Mouse (Mus musculus): ENCODE measurements around the gene Slc35e3. TPM values are rescaled to one million over a fixed set of nuclear protein-coding genes. Genes with fewer than 3 reads are reported as not detected.

Gene Slc35e3
- polyA plus RNA-seq, 1 experiment, result 19.7 TPM

DNA sequence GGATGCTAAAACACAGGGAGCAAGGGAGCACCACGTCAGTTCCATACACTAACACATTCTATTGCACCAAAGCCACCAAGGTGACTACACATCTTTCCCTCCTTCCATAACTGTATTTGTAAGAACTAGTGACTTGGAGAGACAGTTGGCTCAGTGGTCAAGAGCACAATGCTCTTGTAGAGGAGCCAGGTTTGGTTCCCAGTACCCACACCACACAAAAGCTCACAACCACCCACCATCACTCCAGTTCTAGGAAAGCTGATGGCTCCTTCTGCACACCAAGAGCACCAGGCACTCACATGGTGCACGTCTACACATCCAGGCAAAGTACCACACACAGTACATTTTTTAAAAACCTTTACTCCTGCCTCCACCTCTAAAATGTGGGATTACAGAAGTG is 35.9 kb upstream of the Slc35e3 start:
- Histone ChIP-seq H3K4me1 (ENCODE audit: control insufficient read depth, insufficient read depth, low read length) (no peaks in the 10 kb centered on the region), H3K4me3 (ENCODE audit: low read depth, low read length) (no peak overlapping the region), H3K27me3 (ENCODE audit: control insufficient read depth, insufficient read depth, low read length, poor library complexity, severe bottlenecking) (no peaks in the 10 kb centered on the region), H3K27ac (ENCODE audit: insufficient read depth, low read length) (no peak overlapping the region), H3K9me3 (replicated peaks; ENCODE audit: control insufficient read depth, insufficient read depth, low read length, poor library complexity, severe bottlenecking) (no peaks in the 10 kb centered on the region), H3K9ac (ENCODE audit: low read depth, poor library complexity, severe bottlenecking) (no peak overlapping the region), H3K36me3 (ENCODE audit: control insufficient read depth, insufficient read depth, low read length, poor library complexity, severe bottlenecking) (peaks cover 60% of the 10 kb centered on the region)
- no peak for TF ChIP-seq POLR2A (IDR thresholded peaks at IDR 0.05; ENCODE audit: insufficient read depth, low read length)
- TF ChIP-seq CTCF (IDR thresholded peaks at IDR 0.05; ENCODE audit: low read depth, low read length), result no peak
- no peak for TF ChIP-seq EP300 (IDR thresholded peaks at IDR 0.05; ENCODE audit: insufficient read depth, low read depth, low read length)

DNA sequence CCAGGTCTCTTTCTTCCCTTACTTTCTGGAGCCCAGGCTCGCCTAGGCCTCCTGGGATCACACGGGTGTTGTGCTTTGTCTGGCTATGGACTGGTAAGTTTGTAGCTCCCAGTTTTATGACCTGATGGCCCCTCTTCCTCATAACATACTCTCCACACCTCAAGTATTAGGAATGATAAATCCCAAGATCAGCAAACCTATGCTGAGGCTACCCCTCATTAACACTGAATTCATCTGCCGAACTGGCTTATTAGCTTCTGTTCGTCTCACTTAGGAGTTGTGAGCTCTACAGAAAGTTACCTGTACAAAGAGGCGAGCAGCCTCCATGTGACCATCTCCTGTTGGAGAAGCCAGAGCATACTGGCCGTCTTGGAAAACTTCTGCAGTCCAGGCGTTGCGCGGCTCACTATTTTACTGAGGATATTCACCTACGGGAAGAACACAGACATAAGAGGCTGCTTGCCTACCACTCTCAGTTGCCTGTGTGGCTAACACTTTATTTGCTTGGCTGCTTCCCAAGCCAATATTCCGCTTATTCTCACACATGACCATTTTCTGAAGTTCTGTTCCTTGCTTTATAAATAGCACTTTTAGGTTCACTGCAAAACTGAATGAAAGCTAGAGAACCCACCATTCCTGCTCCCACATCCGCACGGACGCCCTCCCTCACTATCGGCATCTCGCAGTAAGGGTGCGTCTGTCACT is 35.0 kb upstream of the Slc35e3 start:
- no peak overlapping the region for H3K4me3 ChIP-seq (ENCODE audit: low read depth, low read length)
- no peaks in the 10 kb centered on the region for H3K4me1 ChIP-seq (ENCODE audit: control insufficient read depth, insufficient read depth, low read length)
- TF ChIP-seq CTCF (IDR thresholded peaks at IDR 0.05; ENCODE audit: low read depth, low read length) (no peak), EP300 (IDR thresholded peaks at IDR 0.05; ENCODE audit: insufficient read depth, low read depth, low read length) (no peak), POLR2A (IDR thresholded peaks at IDR 0.05; ENCODE audit: insufficient read depth, low read length) (no peak)
- H3K9ac ChIP-seq (ENCODE audit: low read depth, poor library complexity, severe bottlenecking), result no peak overlapping the region
- H3K36me3 ChIP-seq (ENCODE audit: control insufficient read depth, insufficient read depth, low read length, poor library complexity, severe bottlenecking), result peaks cover 55% of the 10 kb centered on the region
- H3K27ac ChIP-seq (ENCODE audit: insufficient read depth, low read length), result no peak overlapping the region
- no peaks in the 10 kb centered on the region for H3K9me3 ChIP-seq (replicated peaks; ENCODE audit: control insufficient read depth, insufficient read depth, low read length, poor library complexity, severe bottlenecking)
- H3K27me3 ChIP-seq (ENCODE audit: control insufficient read depth, insufficient read depth, low read length, poor library complexity, severe bottlenecking), result no peaks in the 10 kb centered on the region

DNA sequence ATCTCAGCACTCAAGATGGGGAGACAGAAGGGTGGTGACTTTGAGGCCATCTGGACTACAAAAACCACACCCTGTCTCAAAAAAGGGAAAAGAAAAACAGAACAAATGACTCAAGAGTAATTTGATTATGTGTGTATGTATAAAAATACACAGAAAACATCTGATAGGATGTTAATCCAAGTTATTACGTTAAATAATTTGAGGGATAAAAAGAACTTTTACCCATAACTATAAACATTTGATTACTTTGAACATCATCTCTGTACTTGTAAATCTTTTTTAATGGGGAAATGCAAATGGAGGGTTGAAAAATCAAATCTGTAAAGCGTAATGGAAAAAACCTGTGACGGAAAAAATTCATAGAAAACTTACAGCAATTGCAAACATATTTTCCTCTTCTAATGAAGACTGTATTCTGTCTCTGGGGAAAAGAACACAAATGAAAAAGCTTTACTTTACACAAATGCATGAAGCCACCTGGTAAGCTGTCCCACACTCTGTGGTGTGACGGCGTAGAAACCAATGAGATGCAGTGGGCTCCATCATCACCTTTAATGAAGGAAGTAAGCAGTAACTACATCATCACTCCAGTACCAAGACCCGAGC is 34.2 kb upstream of the Slc35e3 start:
- Histone ChIP-seq H3K27ac (ENCODE audit: insufficient read depth, low read length) (no peak overlapping the region), H3K27me3 (ENCODE audit: control insufficient read depth, insufficient read depth, low read length, poor library complexity, severe bottlenecking) (no peaks in the 10 kb centered on the region), H3K9me3 (replicated peaks; ENCODE audit: control insufficient read depth, insufficient read depth, low read length, poor library complexity, severe bottlenecking) (no peaks in the 10 kb centered on the region), H3K4me3 (ENCODE audit: low read depth, low read length) (no peak overlapping the region), H3K4me1 (ENCODE audit: control insufficient read depth, insufficient read depth, low read length) (no peaks in the 10 kb centered on the region), H3K9ac (ENCODE audit: low read depth, poor library complexity, severe bottlenecking) (no peak overlapping the region), H3K36me3 (ENCODE audit: control insufficient read depth, insufficient read depth, low read length, poor library complexity, severe bottlenecking) (peaks cover 52% of the 10 kb centered on the region)
- no peak for TF ChIP-seq EP300 (IDR thresholded peaks at IDR 0.05; ENCODE audit: insufficient read depth, low read depth, low read length)

DNA sequence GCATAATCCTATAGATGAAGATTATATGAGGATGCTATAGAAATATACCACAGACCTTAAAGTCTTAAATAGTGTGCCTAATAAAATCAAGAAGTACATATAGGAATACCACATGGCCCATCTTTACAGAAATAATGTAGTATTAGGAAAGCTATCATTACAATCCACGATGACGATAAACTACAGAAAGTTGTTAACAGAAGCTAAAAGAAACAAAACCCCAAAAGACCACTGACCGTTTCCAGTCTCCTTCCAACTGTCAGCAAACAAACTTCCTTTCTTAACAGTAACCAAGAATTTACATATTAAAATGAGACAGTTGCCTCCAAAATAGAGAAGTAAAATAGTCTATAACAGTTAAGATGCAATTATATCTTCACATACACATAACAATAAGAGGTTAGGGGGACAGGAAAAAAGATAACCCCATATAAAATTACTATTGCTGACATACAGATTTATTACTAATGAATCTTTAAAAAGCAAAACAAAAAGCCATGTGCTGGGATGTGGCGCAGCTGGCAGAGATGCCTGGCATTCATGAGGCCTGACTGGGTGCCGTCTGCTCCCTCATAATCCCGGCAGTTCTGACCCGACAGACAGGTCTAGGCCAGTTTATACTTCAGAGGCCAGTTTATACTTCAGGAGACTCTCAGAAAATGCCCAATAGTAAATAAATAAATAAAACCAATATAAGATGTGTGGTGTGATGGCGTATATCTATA is 33.6 kb upstream of the Slc35e3 start:
- no peak overlapping the region for H3K4me3 ChIP-seq (ENCODE audit: low read depth, low read length)
- no peak overlapping the region for H3K9ac ChIP-seq (ENCODE audit: low read depth, poor library complexity, severe bottlenecking)
- H3K27me3 ChIP-seq (ENCODE audit: control insufficient read depth, insufficient read depth, low read length, poor library complexity, severe bottlenecking), result no peaks in the 10 kb centered on the region
- no peaks in the 10 kb centered on the region for H3K9me3 ChIP-seq (replicated peaks; ENCODE audit: control insufficient read depth, insufficient read depth, low read length, poor library complexity, severe bottlenecking)
- no peaks in the 10 kb centered on the region for H3K4me1 ChIP-seq (ENCODE audit: control insufficient read depth, insufficient read depth, low read length)
- TF ChIP-seq EP300 (IDR thresholded peaks at IDR 0.05; ENCODE audit: insufficient read depth, low read depth, low read length) (no peak), POLR2A (IDR thresholded peaks at IDR 0.05; ENCODE audit: insufficient read depth, low read length) (no peak), CTCF (IDR thresholded peaks at IDR 0.05; ENCODE audit: low read depth, low read length) (no peak)
- H3K36me3 ChIP-seq (ENCODE audit: control insufficient read depth, insufficient read depth, low read length, poor library complexity, severe bottlenecking), result peaks cover 53% of the 10 kb centered on the region
- H3K27ac ChIP-seq (ENCODE audit: insufficient read depth, low read length), result no peak overlapping the region

DNA sequence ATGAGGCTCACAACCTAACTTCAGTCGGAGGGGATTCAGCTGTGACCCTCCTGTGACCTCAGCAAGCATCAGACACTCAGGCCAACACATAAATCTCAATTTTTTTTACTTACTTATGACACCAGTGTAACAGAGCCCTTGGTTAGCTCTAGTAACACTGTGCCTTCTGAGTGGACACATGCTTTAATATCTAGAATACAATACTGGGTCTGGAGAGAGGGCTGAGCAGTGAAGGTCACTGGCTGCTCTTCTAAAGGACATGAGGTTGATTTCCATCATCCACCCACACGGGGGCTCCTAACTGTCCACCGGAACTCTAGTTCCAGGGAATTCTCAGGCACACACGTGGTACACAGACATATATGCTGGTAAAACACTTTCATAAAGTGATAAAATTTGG is 32.8 kb upstream of the Slc35e3 start:
- Histone ChIP-seq H3K36me3 (ENCODE audit: control insufficient read depth, insufficient read depth, low read length, poor library complexity, severe bottlenecking) (peaks cover 54% of the 10 kb centered on the region), H3K27me3 (ENCODE audit: control insufficient read depth, insufficient read depth, low read length, poor library complexity, severe bottlenecking) (no peaks in the 10 kb centered on the region), H3K4me1 (ENCODE audit: control insufficient read depth, insufficient read depth, low read length) (no peaks in the 10 kb centered on the region), H3K9ac (ENCODE audit: low read depth, poor library complexity, severe bottlenecking) (no peak overlapping the region), H3K27ac (ENCODE audit: insufficient read depth, low read length) (no peak overlapping the region), H3K4me3 (ENCODE audit: low read depth, low read length) (no peak overlapping the region), H3K9me3 (replicated peaks; ENCODE audit: control insufficient read depth, insufficient read depth, low read length, poor library complexity, severe bottlenecking) (no peaks in the 10 kb centered on the region)
- no peak for TF ChIP-seq POLR2A (IDR thresholded peaks at IDR 0.05; ENCODE audit: insufficient read depth, low read length)
- no peak for TF ChIP-seq EP300 (IDR thresholded peaks at IDR 0.05; ENCODE audit: insufficient read depth, low read depth, low read length)
- no peak for TF ChIP-seq CTCF (IDR thresholded peaks at IDR 0.05; ENCODE audit: low read depth, low read length)
